Mouse (Mus musculus) neural tube, embryonic 12.5 days (tissue): ENCODE results near the gene Fcrls. TPM values are rescaled to one million over a fixed set of nuclear protein-coding genes. Genes with fewer than 3 reads are reported as not detected.

Source experiments
- ATAC-seq: fragments of 200-750 bp; cut with Nextera tagmentation; 2 replicates; pipeline ENCODE4 v1.8.0; 2017; ENCODE audit warnings: low read depth, mild to moderate bottlenecking, moderate TSS enrichment, moderate library complexity; ENCODE audit not compliant: low FRiP score
- H3K27ac ChIP-seq: fragments of 300-500 bp; sonication (generic); 2 replicates; pipeline ENCODE4 v1.5.1; 2016
- H3K27me3 ChIP-seq: fragments of 300-500 bp; sonication (generic); replicated peaks from 2 replicates; pipeline ENCODE4 v1.6.1; 2016; ENCODE audit warnings: mild to moderate bottlenecking
- H3K36me3 ChIP-seq: fragments of 300-500 bp; sonication (generic); 2 replicates; pipeline ENCODE4 v1.6.1; 2016; ENCODE audit warnings: mild to moderate bottlenecking
- H3K4me1 ChIP-seq: fragments of 300-500 bp; sonication (generic); 2 replicates; pipeline ENCODE4 v1.6.1; 2016
- H3K4me2 ChIP-seq: fragments of 300-500 bp; sonication (generic); replicated peaks from 2 replicates; pipeline ENCODE4 v1.6.1; 2016; ENCODE audit warnings: mild to moderate bottlenecking
- H3K4me3 ChIP-seq: fragments of 300-500 bp; sonication (generic); 2 replicates; pipeline ENCODE4 v1.5.1; 2016
- H3K9ac ChIP-seq: fragments of 300-500 bp; sonication (generic); 2 replicates; pipeline ENCODE4 v1.6.1; 2016; ENCODE audit warnings: mild to moderate bottlenecking
- H3K9me3 ChIP-seq: fragments of 300-500 bp; sonication (generic); 2 replicates; pipeline ENCODE4 v1.6.1; 2016; ENCODE audit warnings: mild to moderate bottlenecking
- WGBS: fragments of 180-500 bp; shearing (Covaris S2); methylation state at CpG from one replicate; pipeline ENCODE4 v1.1.7; 2016; 5-methylcytosine and 5-hydroxymethylcytosine counted together
- polyA plus RNA-seq: library from polyadenylated mRNA; unstranded; fragments of >200 nt; fragmentation: Nextera tagmentation; extraction: Ambion mirVana; gene quantifications from 2 replicates; pipeline ENCODE4 v1.2.1, GENCODE M21; 2016

Gene Fcrls
- 7.4 and 7.5 TPM in 2 replicates for polyA plus RNA-seq

- no peak for ATAC-seq
- 92% methylated on average over 7 of the region's 7 CpGs for WGBS
- Histone ChIP-seq H3K27me3 (no peaks in the 10 kb centered on the region), H3K4me3 (no peak within 1 kb of the TSS), H3K36me3 (no peaks in the 10 kb centered on the region), H3K4me2 (no peak within 1 kb of the TSS), H3K4me1 (no peaks in the 10 kb centered on the region), H3K9ac (no peak within 1 kb of the TSS), H3K27ac (no peak within 1 kb of the TSS), H3K9me3 (no peaks in the 10 kb centered on the region)
Measured at GRCm38 (mm10) chr3:87263436-87263835, at the start of gene Fcrls. Gene Fcrls, minus strand, starts transcription at chr3:87263738.

DNA sequence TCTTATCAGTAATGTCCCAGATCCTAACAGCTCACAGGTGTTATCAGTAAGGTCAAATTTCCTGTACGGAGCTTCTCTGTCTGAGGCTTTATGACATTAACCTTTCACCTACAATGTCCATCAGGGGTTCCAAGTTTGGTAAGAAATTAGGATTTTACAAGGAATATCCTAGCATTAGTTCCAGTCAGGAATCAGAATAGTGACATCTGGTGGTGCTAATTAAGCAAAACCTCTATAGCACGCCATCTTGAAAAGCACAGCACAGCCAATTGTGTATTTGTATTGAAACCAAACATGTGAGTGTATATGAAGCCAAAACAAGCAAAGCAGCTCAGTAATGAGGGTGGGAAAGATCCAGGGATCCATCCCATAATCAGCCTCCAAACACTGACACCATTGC is 46.4 kb upstream of the Fcrls start:
- 84% methylated on average over 2 of the region's 2 CpGs for WGBS
- Histone ChIP-seq H3K4me2 (no peak overlapping the region), H3K36me3 (no peaks in the 10 kb centered on the region), H3K27me3 (no peaks in the 10 kb centered on the region), H3K4me1 (no peaks in the 10 kb centered on the region), H3K9ac (no peak overlapping the region), H3K4me3 (no peak overlapping the region), H3K9me3 (no peaks in the 10 kb centered on the region), H3K27ac (no peak overlapping the region)
- ATAC-seq, result no peak

DNA sequence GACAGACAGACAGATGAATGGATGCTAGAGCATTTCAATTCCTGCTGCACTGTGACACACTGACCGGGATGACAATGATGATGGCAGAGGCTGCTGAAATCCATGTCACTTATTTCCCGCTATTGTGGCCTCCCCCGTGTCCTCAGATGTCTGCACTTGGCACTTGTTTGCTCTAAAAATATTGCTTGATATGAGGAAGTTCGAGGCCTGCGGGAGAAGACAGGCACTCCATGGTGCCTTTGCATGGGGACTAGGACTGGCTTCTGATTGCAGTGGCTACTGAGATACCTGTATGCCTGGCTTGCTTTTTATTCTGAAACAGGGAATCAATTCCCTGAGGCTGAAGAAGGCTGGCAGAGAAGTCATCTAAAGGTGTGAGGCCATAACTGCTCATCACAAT is 36.4 kb upstream of the Fcrls start:
- Histone ChIP-seq H3K36me3 (no peaks in the 10 kb centered on the region), H3K9ac (no peak overlapping the region), H3K9me3 (no peaks in the 10 kb centered on the region), H3K27ac (no peak overlapping the region), H3K4me2 (no peak overlapping the region), H3K27me3 (no peaks in the 10 kb centered on the region), H3K4me3 (no peak overlapping the region), H3K4me1 (no peaks in the 10 kb centered on the region)
- WGBS, result 83% methylated on average over 5 of the region's 5 CpGs
- no peak for ATAC-seq

DNA sequence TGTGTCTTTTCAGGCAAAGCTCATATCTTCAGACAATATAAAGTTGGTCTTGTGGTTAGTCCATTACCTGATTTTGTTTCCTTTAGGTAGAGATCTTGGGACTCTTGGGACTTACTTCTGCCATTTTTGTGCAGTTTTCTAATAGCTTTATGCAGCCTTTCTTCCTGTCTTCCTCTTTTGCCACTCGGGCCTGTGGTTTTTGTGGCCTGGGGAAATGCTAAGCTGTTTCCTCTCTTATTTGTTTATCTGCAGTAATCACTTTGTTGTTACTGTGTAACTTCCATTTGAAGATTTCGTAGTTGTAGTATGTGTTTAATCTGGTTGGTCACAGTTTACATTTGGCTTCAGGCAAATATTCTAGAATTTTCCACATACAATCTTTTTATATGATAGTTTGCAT is 10.8 kb upstream of the Fcrls start:
- ATAC-seq, result no peak
- no peaks in the 10 kb centered on the region for H3K9me3 ChIP-seq
- no peaks in the 10 kb centered on the region for H3K4me1 ChIP-seq
- no peak overlapping the region for H3K27ac ChIP-seq
- WGBS, result 70% methylated on average over 2 of the region's 2 CpGs
- H3K4me3 ChIP-seq, result no peak overlapping the region
- no peaks in the 10 kb centered on the region for H3K36me3 ChIP-seq
- H3K9ac ChIP-seq, result no peak overlapping the region
- no peaks in the 10 kb centered on the region for H3K27me3 ChIP-seq
- H3K4me2 ChIP-seq, result no peak overlapping the region

- no peaks in the 10 kb centered on the region for H3K9me3 ChIP-seq
- ATAC-seq, result no peak
- H3K4me2 ChIP-seq, result no peak overlapping the region
- no peaks in the 10 kb centered on the region for H3K36me3 ChIP-seq
- no peaks in the 10 kb centered on the region for H3K4me1 ChIP-seq
- no peak overlapping the region for H3K27ac ChIP-seq
- H3K9ac ChIP-seq, result no peak overlapping the region
- 83% methylated on average over 5 of the region's 5 CpGs for WGBS
- H3K4me3 ChIP-seq, result no peak overlapping the region
- H3K27me3 ChIP-seq, result no peaks in the 10 kb centered on the region
Measured at GRCm38 (mm10) chr3:87266581-87266980, 3.0 kb upstream of the Fcrls start.

DNA sequence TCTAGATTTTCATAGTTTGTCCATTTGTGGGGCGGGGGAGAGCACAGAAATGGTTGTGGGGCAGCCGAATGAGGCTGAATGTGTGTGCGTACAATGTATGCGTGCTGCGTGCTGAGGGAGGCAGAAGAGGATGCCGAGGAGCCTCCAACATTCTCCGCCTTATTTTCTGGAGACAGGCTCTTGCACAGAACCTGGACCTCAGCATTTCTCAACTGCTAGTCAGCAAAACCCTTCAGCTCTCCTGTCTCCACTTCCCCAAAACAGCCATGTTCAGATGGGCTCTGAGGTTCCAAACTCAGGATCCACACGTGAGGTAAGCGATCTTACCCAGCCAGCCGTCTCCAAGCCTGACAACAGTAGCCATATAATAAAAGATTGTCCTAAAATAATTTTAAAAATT is 8.3 kb downstream of the Fcrls start:
- Histone ChIP-seq H3K4me2 (no peak overlapping the region), H3K36me3 (no peaks in the 10 kb centered on the region), H3K4me1 (no peaks in the 10 kb centered on the region), H3K27ac (no peak overlapping the region), H3K4me3 (no peak overlapping the region), H3K9me3 (no peaks in the 10 kb centered on the region), H3K9ac (no peak overlapping the region), H3K27me3 (no peaks in the 10 kb centered on the region)
- 93% methylated on average over 10 of the region's 10 CpGs for WGBS
- no peak for ATAC-seq

DNA sequence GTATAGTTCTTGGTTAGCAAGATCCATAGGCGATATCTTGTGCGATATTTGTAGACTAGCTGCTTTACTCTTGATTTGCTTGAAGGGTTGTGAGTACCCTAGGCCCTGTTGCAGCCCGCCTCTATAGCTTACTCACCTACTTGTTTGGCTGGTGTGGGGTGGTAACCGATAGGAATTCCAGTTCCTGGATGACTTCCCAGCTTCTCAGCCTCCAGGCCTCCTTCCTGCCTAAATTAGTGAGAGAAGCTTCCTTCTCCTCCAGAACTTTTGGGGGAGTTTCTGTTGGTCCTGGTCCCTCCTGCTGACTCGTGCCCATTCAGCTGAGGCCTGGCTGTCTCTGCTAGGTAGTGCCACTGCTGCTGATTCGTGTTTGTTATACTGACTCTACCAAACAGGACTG is 14.0 kb downstream of the Fcrls start:
- 89% methylated on average over 6 of the region's 6 CpGs for WGBS
- no peak overlapping the region for H3K27ac ChIP-seq
- no peak overlapping the region for H3K4me3 ChIP-seq
- H3K27me3 ChIP-seq, result no peaks in the 10 kb centered on the region
- no peak overlapping the region for H3K4me2 ChIP-seq
- no peaks in the 10 kb centered on the region for H3K4me1 ChIP-seq
- H3K9ac ChIP-seq, result no peak overlapping the region
- no peaks in the 10 kb centered on the region for H3K9me3 ChIP-seq
- no peak for ATAC-seq
- H3K36me3 ChIP-seq, result no peaks in the 10 kb centered on the region

- ATAC-seq, result no peak
- Histone ChIP-seq H3K27ac (no peak overlapping the region), H3K9me3 (no peaks in the 10 kb centered on the region), H3K9ac (no peak overlapping the region), H3K4me2 (no peak overlapping the region), H3K4me3 (no peak overlapping the region), H3K36me3 (no peaks in the 10 kb centered on the region), H3K4me1 (no peaks in the 10 kb centered on the region), H3K27me3 (no peaks in the 10 kb centered on the region)
- WGBS, result 85% methylated on average over 3 of the region's 3 CpGs
Measured at GRCm38 (mm10) chr3:87247292-87247691, 16.2 kb downstream of the Fcrls start.

- no peaks in the 10 kb centered on the region for H3K27me3 ChIP-seq
- no peaks in the 10 kb centered on the region for H3K36me3 ChIP-seq
- H3K4me2 ChIP-seq, result no peak overlapping the region
- no peak for ATAC-seq
- no peaks in the 10 kb centered on the region for H3K9me3 ChIP-seq
- WGBS, result 3% methylated on average over 2 of the region's 2 CpGs
- H3K27ac ChIP-seq, result no peak overlapping the region
- no peaks in the 10 kb centered on the region for H3K4me1 ChIP-seq
- no peak overlapping the region for H3K4me3 ChIP-seq
- H3K9ac ChIP-seq, result no peak overlapping the region
Measured at GRCm38 (mm10) chr3:87243654-87244053, 19.9 kb downstream of the Fcrls start.

GRCm38 (mm10) chr3:87240909-87241308 is 22.6 kb downstream of the Fcrls start:
- Histone ChIP-seq H3K27ac (no peak overlapping the region), H3K9me3 (no peaks in the 10 kb centered on the region), H3K36me3 (no peaks in the 10 kb centered on the region), H3K4me3 (no peak overlapping the region), H3K27me3 (no peaks in the 10 kb centered on the region), H3K4me2 (no peak overlapping the region), H3K4me1 (no peaks in the 10 kb centered on the region), H3K9ac (no peak overlapping the region)
- ATAC-seq, result no peak
- WGBS, result 80% methylated on average over 4 of the region's 4 CpGs

- Histone ChIP-seq H3K36me3 (no peaks in the 10 kb centered on the region), H3K27me3 (no peaks in the 10 kb centered on the region), H3K9me3 (no peaks in the 10 kb centered on the region), H3K4me2 (no peak overlapping the region), H3K9ac (no peak overlapping the region), H3K4me3 (no peak overlapping the region), H3K4me1 (no peaks in the 10 kb centered on the region), H3K27ac (no peak overlapping the region)
- ATAC-seq, result no peak
- 89% methylated on average over 4 of the region's 4 CpGs for WGBS
Measured at GRCm38 (mm10) chr3:87223636-87224035, 39.9 kb downstream of the Fcrls start.

- Histone ChIP-seq H3K4me1 (no peaks in the 10 kb centered on the region), H3K9ac (no peak overlapping the region), H3K9me3 (no peaks in the 10 kb centered on the region), H3K4me3 (no peak overlapping the region), H3K36me3 (no peaks in the 10 kb centered on the region), H3K27me3 (no peaks in the 10 kb centered on the region), H3K4me2 (no peak overlapping the region), H3K27ac (no peak overlapping the region)
- 92% methylated on average over 5 of the region's 5 CpGs for WGBS
- no peak for ATAC-seq
Measured at GRCm38 (mm10) chr3:87222346-87222745, 41.2 kb downstream of the Fcrls start.

DNA sequence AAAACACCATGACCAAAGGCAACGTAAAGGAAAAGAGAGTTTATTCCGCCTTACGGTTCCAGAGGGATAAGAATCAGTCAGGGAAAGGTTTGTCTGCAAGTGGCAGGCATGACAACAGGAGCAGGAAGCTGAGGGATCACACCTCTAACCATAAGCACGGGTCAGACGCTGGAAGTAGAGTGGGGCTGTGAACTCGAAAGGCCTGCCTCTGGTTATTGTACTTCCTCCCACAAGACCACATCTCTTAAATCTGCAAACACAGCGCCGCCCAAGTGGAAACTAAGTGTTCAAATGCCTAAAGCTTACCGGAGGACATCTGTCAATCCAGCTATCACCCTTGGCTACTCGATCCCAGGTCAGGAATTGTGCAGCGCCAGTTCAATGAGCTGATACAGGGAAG is 48.4 kb downstream of the Fcrls start:
- H3K4me2 ChIP-seq, result no peak overlapping the region
- H3K27ac ChIP-seq, result no peak overlapping the region
- H3K4me1 ChIP-seq, result no peaks in the 10 kb centered on the region
- no peaks in the 10 kb centered on the region for H3K27me3 ChIP-seq
- no peak for ATAC-seq
- WGBS, result 75% methylated on average over 11 of the region's 11 CpGs
- no peak overlapping the region for H3K4me3 ChIP-seq
- H3K9me3 ChIP-seq, result no peaks in the 10 kb centered on the region
- no peak overlapping the region for H3K9ac ChIP-seq
- no peaks in the 10 kb centered on the region for H3K36me3 ChIP-seq
